Mouse (Mus musculus): Measurements from ENCODE around the gene Gm5737. TPM values are rescaled to one million over a fixed set of nuclear protein-coding genes. Genes with fewer than 3 reads are reported as not detected.

The Gm5737 gene
- polyA plus RNA-seq, 1 experiment from 2014 or later = not detected

Other genes with a start within 250 kb of the Gm5737 start
- gene Uqcrc2, start 177.2 kb upstream of the Gm5737 start, polyA plus RNA-seq (2016; fragmentation: Nextera tagmentation; extraction: Ambion mirVana) = 162 and 170 TPM in 2 replicates
- gene Pdzd9, start 142.0 kb upstream of the Gm5737 start, polyA plus RNA-seq (2016; fragmentation: Nextera tagmentation; extraction: Ambion mirVana) = 0.29 and 0.50 TPM in 2 replicates
- 15.2 and 19.0 TPM in 2 replicates for gene Mosmo, start 134.7 kb upstream of the Gm5737 start, polyA plus RNA-seq (2016; fragmentation: Nextera tagmentation; extraction: Ambion mirVana)
- gene Vwa3a, start 73.0 kb upstream of the Gm5737 start, polyA plus RNA-seq (2016; fragmentation: Nextera tagmentation; extraction: Ambion mirVana) = 1.4 and 1.7 TPM in 2 replicates
- gene Eef2k, start 30.5 kb downstream of the Gm5737 start, polyA plus RNA-seq (2016; fragmentation: Nextera tagmentation; extraction: Ambion mirVana) = 32.5 and 34.8 TPM in 2 replicates
- 29.2 and 29.8 TPM in 2 replicates for gene Polr3e, start 105.4 kb downstream of the Gm5737 start, polyA plus RNA-seq (2016; fragmentation: Nextera tagmentation; extraction: Ambion mirVana)
- 19.0 and 19.7 TPM in 2 replicates for gene Cdr2, start 169.9 kb downstream of the Gm5737 start, polyA plus RNA-seq (2016; fragmentation: Nextera tagmentation; extraction: Ambion mirVana)
- gene Mfsd13b, start 170.1 kb downstream of the Gm5737 start, polyA plus RNA-seq (2016; fragmentation: Nextera tagmentation; extraction: Ambion mirVana) = 0.39 TPM in 1 of 2 replicates, not detected in the other
- 232 and 238 TPM in 2 replicates for gene Mettl9, start 222.1 kb downstream of the Gm5737 start, polyA plus RNA-seq (2016; fragmentation: Nextera tagmentation; extraction: Ambion mirVana)